Mouse (Mus musculus): ENCODE measurements at regions not wholly inside any gene's neighbourhood (a gene's known extent, or its start where the extent isn't known, plus 50 kb on each side); places are given as distances from the start of the nearest gene placed in this dataset.

GRCm38 (mm10) chr15:5580416-5580815 lies 336.4 kb upstream of the Ptger4 start:
- TF ChIP-seq CTCF (IDR thresholded peaks at IDR 0.05; ENCODE audit: low read depth), result no peak
- TF ChIP-seq EP300 (IDR thresholded peaks at IDR 0.05; ENCODE audit: low read depth), result no peak

All from liver, postnatal 0 days (tissue).